23 mouse cellular contexts compared by ENCODE assay signal in the genomic region with DNA sequence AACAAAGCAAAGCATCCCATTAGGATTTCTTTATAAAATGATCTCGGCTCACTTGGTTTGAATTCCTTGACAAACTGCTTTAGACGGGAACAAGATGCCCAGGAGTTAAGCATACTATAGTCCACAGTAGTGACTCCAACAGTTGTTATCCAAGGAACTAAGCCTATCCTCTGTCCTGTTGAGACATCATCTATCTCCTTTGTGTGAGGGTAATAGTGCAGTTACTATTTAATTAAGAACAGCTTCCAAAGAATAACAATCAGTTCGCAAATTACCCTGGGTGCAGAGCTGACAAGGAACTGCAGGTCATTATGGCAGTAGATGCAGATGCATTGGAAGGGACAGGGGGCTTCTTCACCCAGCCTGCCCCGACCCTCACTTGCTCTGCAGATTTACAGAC.
"Had no signal": no experiment of that assay in that cellular context is flagged by ENCODE, and none has a peak within 500 bp of the region (broad histone marks: within the 10 kb centered on the region; RNA-seq: fewer than 3 reads in every experiment).

No protein-coding gene starts in this region.

- H3K4me1 ChIP-seq: heart, embryonic 10.5 days; heart, embryonic 12.5 days; intestine, embryonic 15.5 days; liver, embryonic 12.5 days had no signal

- H3K4me2 ChIP-seq: heart, embryonic 12.5 days; hindbrain, embryonic 12.5 days; hindbrain, embryonic 14.5 days; intestine, embryonic 15.5 days; limb, embryonic 13.5 days; limb, embryonic 15.5 days; liver, embryonic 12.5 days had no signal

- H3K4me3 ChIP-seq: gastrocnemius, adult 2 months; heart, embryonic 10.5 days; heart, embryonic 12.5 days; hindbrain, embryonic 10.5 days; hindbrain, embryonic 12.5 days; intestine, embryonic 15.5 days; layer of hippocampus, adult 2 months; left cerebral cortex, adult 2 months; limb, embryonic 13.5 days; limb, embryonic 15.5 days; liver, embryonic 12.5 days had no signal

- ATAC-seq: hindbrain, embryonic 16.5 days; inflammation-experienced regulatory T-cells, adult 6 months; intestine, embryonic 15.5 days; intestine, postnatal 0 days; liver, embryonic 12.5 days had no signal

- H3K9me3 ChIP-seq: heart, embryonic 10.5 days; heart, embryonic 12.5 days; hindbrain, embryonic 10.5 days; hindbrain, embryonic 12.5 days; intestine, embryonic 15.5 days; limb, embryonic 13.5 days; limb, embryonic 15.5 days; liver, embryonic 12.5 days had no signal

- H3K9ac ChIP-seq: heart, embryonic 12.5 days; hindbrain, embryonic 12.5 days; hindbrain, embryonic 14.5 days; intestine, embryonic 15.5 days; limb, embryonic 13.5 days; limb, embryonic 15.5 days; liver, embryonic 12.5 days had no signal

- H3K27me3 ChIP-seq: heart, embryonic 12.5 days; hindbrain, embryonic 12.5 days; intestine, embryonic 15.5 days; limb, embryonic 15.5 days; liver, embryonic 12.5 days had no signal

- DNase-seq: gastrocnemius, adult 2 months; gastrocnemius, postnatal 10 days; gastrocnemius, postnatal 25 days; heart, adult 18-20 months; heart, postnatal 10 days; heart, postnatal 4 days; kidney, adult 18-20 months; left cerebral cortex, postnatal 4 days had no signal

- H3K27ac ChIP-seq: gastrocnemius, adult 2 months; heart, embryonic 10.5 days; hindbrain, embryonic 10.5 days; hindbrain, embryonic 12.5 days; hindbrain, embryonic 14.5 days; intestine, embryonic 15.5 days; kidney, postnatal 0 days; layer of hippocampus, adult 2 months; left cerebral cortex, adult 2 months; limb, embryonic 13.5 days; limb, embryonic 15.5 days; liver, embryonic 12.5 days had no signal

- H3K36me3 ChIP-seq: heart, embryonic 10.5 days; heart, embryonic 12.5 days; hindbrain, embryonic 10.5 days; hindbrain, embryonic 12.5 days; intestine, embryonic 15.5 days; limb, embryonic 13.5 days; limb, embryonic 15.5 days; liver, embryonic 12.5 days had no signal
